Mouse (Mus musculus) bone marrow macrophage, adult 2 months (primary cell): ENCODE results near the gene Amz1.

Experiments
- CTCF ChIP-seq: IDR thresholded peaks from 2 replicates; pipeline ENCODE4 v1.5.1; 2012; ENCODE audit warnings: low read depth, mild to moderate bottlenecking, low read length, moderate library complexity
- POLR2A ChIP-seq: IDR thresholded peaks from 2 replicates; pipeline ENCODE4 v1.6.1; 2012; ENCODE audit warnings: mild to moderate bottlenecking, low read depth, low read length, borderline replicate concordance

DNA sequence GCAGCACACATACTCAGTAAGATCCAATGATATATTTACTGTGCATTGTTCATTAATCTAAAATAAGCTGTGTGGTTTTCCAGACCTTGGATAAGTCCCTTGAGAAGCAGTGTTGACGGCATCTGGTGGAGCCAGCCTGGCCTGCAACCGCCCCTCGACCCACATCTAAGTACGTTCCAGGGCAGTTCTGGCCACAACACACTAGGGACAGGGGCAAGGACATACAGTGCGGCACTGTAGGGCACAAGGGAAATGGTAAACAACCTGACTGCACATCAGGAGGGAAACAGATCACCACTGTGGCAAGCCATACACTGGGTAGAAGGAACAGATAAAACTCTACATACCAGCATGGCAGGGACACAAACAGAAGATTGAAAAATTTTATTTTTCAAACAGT, 77.9 kb downstream of the Amz1 start:
- TF ChIP-seq CTCF (no peak), POLR2A (no peak)
